Mouse (Mus musculus): ENCODE measurements around the gene Six5. TPM values are rescaled to one million over a fixed set of nuclear protein-coding genes. Genes with fewer than 3 reads are reported as not detected.

The Six5 gene
- polyA plus RNA-seq (2017; shearing (Covaris generic)): 0.20 TPM

GRCm38 (mm10) chr7:19094471-19094825 lies at the start of gene Six5:
Gene Six5, plus strand, starts transcription at chr7:19094594.

GRCm38 (mm10) chr7:19054047-19054776 lies 40.2 kb upstream of the Six5 start, which contains the start of gene Rsph6a:
Gene Rsph6a, plus strand, starts transcription at chr7:19054690.

GRCm38 (mm10) chr7:19075723-19076585 lies 18.4 kb upstream of the Six5 start, which contains the start of gene Dmwd:
Gene Dmwd, plus strand, starts transcription at chr7:19076227.

GRCm38 (mm10) chr7:19083701-19084100 lies 10.7 kb upstream of the Six5 start, which contains the start of gene Dmpk:
Gene Dmpk, plus strand, starts transcription at chr7:19083849.

GRCm38 (mm10) chr7:19118028-19118771 lies 23.8 kb downstream of the Six5 start, which contains the start of gene Gm4969:
Gene Gm4969, minus strand, starts transcription at chr7:19118368.

GRCm38 (mm10) chr7:19119631-19120429 lies 25.4 kb downstream of the Six5 start, which contains the start of gene Fbxo46:
Gene Fbxo46, plus strand, starts transcription at chr7:19119859.

Other genes starting within 250 kb of the Six5 start
- 62.9 TPM for gene Pglyrp1, start 223.3 kb upstream of the Six5 start, polyA plus RNA-seq (2017; shearing (Covaris generic))
- 17.8 TPM for gene Ccdc61, start 184.2 kb upstream of the Six5 start, polyA plus RNA-seq (2017; shearing (Covaris generic))
- gene Nova2, start 168.7 kb upstream of the Six5 start, polyA plus RNA-seq (2017; shearing (Covaris generic)): not detected
- not detected for gene Nanos2, start 107.2 kb upstream of the Six5 start, polyA plus RNA-seq (2017; shearing (Covaris generic))
- gene Mypop, start 103.3 kb upstream of the Six5 start, polyA plus RNA-seq (2017; shearing (Covaris generic)): 5.4 TPM
- 32.4 TPM for gene Irf2bp1, start 90.5 kb upstream of the Six5 start, polyA plus RNA-seq (2017; shearing (Covaris generic))
- not detected for gene Foxa3, start 71.1 kb upstream of the Six5 start, polyA plus RNA-seq (2017; shearing (Covaris generic))
- gene Sympk, start 70.2 kb upstream of the Six5 start, polyA plus RNA-seq (2017; shearing (Covaris generic)): 19.8 TPM
- gene Rsph6a, start 39.9 kb upstream of the Six5 start, polyA plus RNA-seq (2017; shearing (Covaris generic)): not detected
- gene Dmwd, start 18.4 kb upstream of the Six5 start, polyA plus RNA-seq (2017; shearing (Covaris generic)): 0.61 TPM
- 0.69 TPM for gene Dmpk, start 10.7 kb upstream of the Six5 start, polyA plus RNA-seq (2017; shearing (Covaris generic))
- not detected for gene Gm4969, start 23.8 kb downstream of the Six5 start, polyA plus RNA-seq (2017; shearing (Covaris generic))
- 11.3 TPM for gene Fbxo46, start 25.3 kb downstream of the Six5 start, polyA plus RNA-seq (2017; shearing (Covaris generic))
- 12.8 TPM for gene Qpctl, start 54.7 kb downstream of the Six5 start, polyA plus RNA-seq (2017; shearing (Covaris generic))
- 30.8 TPM for gene Snrpd2, start 55.1 kb downstream of the Six5 start, polyA plus RNA-seq (2017; shearing (Covaris generic))
- not detected for gene Gipr, start 71.5 kb downstream of the Six5 start, polyA plus RNA-seq (2017; shearing (Covaris generic))
- gene Eml2, start 81.8 kb downstream of the Six5 start, polyA plus RNA-seq (2017; shearing (Covaris generic)): 16.7 TPM
- 0.12 TPM for gene Gpr4, start 117.9 kb downstream of the Six5 start, polyA plus RNA-seq (2017; shearing (Covaris generic))
- gene Opa3, start 133.7 kb downstream of the Six5 start, polyA plus RNA-seq (2017; shearing (Covaris generic)): 95.5 TPM
- gene Vasp, start 177.2 kb downstream of the Six5 start, polyA plus RNA-seq (2017; shearing (Covaris generic)): 224 TPM
- 0.97 TPM for gene Ppm1n, start 185.5 kb downstream of the Six5 start, polyA plus RNA-seq (2017; shearing (Covaris generic))
- gene Rtn2, start 188.0 kb downstream of the Six5 start, polyA plus RNA-seq (2017; shearing (Covaris generic)): 0.14 TPM
- gene Fosb, start 215.5 kb downstream of the Six5 start, polyA plus RNA-seq (2017; shearing (Covaris generic)): 65.7 TPM